Mouse (Mus musculus) spleen, postnatal 14 days (tissue): ENCODE results near the gene Hist1h4a.
"Not testable (repeated sequence)": the region's sequence is repeated elsewhere in the genome, so short reads cannot be mapped to it uniquely, and the experiment has no call there.

ENCODE experiments used
- DNase-seq, 2 experiments: peaks; one replicate each; pipeline ENCODE4 v3.0.0; 2021 to 2022; ENCODE audit warnings: low spot score in 2 of 2

Gene Hist1h4a

GRCm38 (mm10) chr13:23760972-23761864, at the start of gene Hist1h4a:
TSS of gene Hist1h4a (minus strand) at chr13:23761230.
- DNase-seq, result peak; percentile 95 to 97

DNA sequence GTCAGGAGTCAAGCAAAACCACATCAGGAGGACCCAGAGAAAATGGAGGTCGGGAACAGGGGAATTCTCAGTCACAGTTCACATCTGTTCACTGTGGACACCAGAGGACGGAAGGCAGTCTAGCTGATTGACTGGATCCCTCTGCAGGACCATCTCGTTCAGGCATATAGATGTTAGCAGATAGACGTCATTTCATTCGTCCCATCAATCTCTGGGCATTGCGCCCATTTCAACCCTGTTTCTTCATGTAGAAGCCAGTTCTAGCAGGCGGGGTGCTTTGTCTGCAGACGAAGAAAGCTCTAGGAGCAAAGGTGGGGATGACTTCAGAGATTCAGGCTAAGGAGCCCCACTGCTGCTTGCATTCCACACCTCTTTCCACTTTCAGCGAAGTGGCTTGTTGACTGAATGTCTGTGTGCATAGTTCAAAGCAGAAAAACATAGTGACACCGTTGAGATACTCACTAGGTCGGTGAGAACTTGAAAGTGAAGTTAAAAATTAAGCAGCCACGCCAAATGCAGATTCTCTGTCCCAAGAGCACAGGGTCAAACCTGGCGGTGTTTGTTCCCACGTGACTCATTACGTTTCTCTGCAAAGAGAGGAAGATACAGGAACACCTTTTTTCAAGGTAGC, 45.5 kb upstream of the Hist1h4a start, which contains the start of gene Slc17a2:
Gene Slc17a2 (plus strand): TSS at position 572 of the 631 bp plus-strand sequence.
- DNase-seq, result no peak

DNA sequence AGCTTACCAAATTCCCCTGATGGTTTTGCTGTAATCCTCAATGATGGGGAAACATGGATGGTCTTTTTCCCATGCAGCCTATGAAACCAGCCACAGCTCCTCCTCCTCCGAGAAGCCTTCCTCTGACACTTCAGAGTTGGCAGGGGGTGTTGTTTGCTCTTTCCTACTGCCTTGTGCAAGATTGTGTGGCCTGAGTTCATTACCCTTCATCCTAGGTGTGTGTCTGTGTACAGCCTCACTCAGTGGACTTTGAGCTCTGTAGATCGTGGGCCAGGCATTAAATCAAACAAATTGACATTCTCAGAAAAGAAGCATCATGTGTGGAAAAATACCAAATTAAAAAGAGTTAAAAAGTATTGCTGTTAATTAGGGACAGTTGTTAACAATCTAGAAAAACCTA, 43.5 kb upstream of the Hist1h4a start:
- no peak for DNase-seq

- no peak for DNase-seq
Observed at GRCm38 (mm10) chr13:23799405-23799804, 38.4 kb upstream of the Hist1h4a start.

DNA sequence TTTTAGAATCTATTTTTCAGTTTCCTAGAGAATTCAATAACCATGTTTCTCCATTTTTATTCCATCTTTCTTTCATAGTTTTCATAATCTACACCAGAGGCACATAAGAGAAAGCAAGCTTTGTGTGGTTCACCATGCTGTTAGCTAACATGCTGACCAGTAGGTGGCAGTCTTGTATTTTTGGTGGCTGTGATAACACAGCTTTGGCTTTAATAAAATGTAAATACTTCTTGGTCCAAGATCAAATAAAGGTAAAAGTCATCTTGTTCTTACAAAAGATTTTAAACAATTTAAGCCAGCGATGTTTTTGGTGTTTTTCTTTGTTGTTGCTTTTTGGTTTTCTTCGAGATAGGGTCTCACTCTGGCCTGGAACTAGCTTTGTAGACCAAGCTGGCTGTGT, 31.5 kb upstream of the Hist1h4a start:
- DNase-seq, result peak in 1 of 2 experiments; percentile 34

GRCm38 (mm10) chr13:23779025-23779424, 18.0 kb upstream of the Hist1h4a start:
- DNase-seq, result no peak

GRCm38 (mm10) chr13:23778339-23778738, 17.3 kb upstream of the Hist1h4a start:
- DNase-seq, result no peak

DNA sequence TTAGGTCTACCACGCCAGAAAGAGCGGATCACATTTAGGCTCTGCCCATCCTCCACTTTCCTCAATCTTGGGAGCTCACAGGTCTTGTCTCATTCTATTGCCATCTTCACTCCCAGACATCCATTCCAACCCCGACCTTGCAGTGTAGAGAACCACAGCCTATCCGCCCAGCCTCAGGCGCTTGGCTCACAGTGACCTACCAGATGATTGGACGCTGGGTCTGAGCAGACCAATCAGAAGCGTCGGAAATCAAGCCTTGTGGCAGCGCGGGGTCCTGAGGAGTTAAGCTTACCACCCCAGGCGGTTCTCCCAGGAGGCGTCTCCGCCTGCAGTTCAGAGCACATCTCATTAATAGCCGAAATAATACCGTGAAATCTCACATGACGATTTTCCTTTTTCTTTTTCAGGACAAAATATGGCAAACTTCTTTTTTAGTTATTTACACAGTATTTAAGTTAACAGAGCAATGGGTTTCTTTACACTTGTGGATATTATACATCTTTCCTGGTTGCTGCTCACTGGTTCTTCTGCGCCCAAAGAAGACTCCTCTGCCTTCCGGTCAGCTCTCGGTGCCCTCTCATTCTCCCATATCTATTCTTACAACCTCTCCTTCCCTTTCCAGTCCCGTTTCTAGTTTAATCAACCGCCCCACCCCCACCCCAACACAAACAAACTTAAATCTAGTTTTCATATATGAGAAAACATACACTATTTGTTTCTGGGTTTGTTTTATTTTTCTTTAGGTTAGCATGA, 11.7 kb upstream of the Hist1h4a start:
- peak in 1 of 2 experiments; percentile 28 for DNase-seq

- DNase-seq, result not testable (repeated sequence)
Observed at GRCm38 (mm10) chr13:23769613-23770012, 8.6 kb upstream of the Hist1h4a start, which contains the start of gene Trim38. TSS of gene Trim38 (plus strand) at chr13:23769913.

- no peak for DNase-seq
Observed at GRCm38 (mm10) chr13:23768834-23769397, 7.9 kb upstream of the Hist1h4a start.

- DNase-seq, result no peak
Observed at GRCm38 (mm10) chr13:23766772-23767171, 5.7 kb upstream of the Hist1h4a start.

DNA sequence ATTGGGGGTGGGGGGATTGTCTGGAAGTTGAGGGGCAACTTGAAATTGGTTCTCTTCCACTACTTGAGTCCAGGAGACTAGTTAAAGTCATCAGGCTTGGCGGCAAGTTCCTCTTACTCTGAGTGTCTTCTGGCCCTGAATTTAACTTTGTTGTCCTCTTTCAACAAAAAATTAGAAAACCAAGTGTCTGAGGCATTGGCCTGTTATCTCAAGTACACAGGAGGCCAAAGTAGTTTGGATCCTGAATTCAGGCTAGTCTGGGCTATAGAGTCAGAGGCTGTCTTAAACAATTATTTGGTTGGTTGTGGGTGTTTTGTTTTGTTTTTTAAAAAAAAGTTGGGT, 4.1 kb upstream of the Hist1h4a start:
- no peak for DNase-seq

DNA sequence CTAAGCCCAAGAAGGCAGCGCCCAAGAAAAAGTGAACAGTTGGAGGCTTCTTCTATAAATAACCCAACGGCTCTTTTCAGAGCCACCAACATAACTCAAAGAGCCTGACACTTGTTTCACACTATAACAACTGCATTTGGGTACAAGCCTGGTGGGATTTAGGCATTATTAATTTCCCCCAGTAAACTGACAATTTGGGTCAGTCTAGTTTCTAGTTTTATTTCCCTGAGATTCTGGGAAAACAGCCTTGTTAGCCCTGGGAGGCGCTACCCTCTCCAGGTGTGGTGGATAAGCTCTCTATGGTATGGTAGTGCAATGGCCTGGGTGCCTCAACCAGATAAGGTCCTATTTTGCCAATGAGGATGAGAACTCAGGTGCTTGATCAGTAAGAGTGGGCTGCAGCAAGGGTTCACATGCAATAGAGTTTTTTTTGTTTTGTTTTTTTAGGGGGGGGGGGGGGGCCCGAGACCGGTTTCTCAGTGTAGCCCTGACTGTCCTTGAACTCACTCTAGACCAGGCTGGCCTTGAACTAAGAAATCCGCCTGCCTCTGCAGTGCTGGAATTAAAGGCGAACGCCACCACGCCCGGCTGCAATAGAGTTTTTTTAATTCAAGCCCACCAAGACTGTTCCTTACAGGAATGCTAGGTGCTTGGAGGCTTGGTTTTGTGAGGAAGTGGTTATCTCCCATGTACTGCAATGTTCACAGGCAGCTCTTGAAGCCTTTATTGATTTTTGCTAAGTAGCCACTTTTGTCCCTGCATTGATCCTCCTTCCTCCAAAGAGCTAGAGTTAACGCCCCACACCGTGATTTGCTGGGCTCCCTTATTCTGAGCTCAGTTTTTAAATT, 3.5 kb upstream of the Hist1h4a start:
- peak in 1 of 2 experiments; percentile 20 for DNase-seq

DNA sequence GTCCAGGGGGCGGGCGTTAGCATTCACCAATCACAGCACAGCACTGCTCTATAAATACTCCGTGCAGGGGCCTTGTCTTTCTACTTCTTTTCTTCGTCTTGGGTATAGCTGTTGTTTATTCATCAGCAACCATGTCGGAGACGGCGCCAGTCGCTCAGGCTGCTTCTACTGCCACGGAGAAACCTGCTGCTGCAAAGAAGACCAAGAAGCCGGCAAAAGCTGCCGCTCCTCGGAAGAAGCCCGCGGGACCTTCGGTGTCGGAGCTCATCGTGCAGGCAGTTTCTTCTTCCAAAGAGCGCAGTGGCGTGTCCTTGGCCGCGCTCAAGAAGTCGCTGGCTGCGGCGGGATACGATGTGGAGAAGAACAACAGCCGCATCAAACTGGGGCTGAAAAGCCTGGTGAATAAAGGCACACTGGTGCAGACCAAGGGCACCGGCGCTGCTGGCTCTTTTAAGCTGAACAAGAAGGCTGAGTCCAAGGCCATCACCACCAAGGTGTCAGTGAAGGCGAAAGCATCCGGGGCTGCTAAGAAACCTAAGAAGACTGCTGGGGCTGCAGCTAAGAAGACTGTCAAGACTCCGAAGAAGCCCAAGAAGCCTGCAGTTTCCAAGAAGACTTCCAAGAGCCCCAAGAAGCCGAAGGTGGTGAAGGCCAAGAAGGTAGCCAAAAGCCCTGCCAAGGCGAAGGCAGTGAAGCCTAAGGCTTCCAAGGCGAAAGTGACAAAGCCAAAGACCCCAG, 2.7 kb upstream of the Hist1h4a start, which contains the start of gene Hist1h1a:
Gene Hist1h1a (plus strand): TSS at position 81 of the 738 bp plus-strand sequence.
- DNase-seq, result peak; percentile 75 to 84

- DNase-seq, result no peak
Observed at GRCm38 (mm10) chr13:23763242-23763585, 2.2 kb upstream of the Hist1h4a start.

DNA sequence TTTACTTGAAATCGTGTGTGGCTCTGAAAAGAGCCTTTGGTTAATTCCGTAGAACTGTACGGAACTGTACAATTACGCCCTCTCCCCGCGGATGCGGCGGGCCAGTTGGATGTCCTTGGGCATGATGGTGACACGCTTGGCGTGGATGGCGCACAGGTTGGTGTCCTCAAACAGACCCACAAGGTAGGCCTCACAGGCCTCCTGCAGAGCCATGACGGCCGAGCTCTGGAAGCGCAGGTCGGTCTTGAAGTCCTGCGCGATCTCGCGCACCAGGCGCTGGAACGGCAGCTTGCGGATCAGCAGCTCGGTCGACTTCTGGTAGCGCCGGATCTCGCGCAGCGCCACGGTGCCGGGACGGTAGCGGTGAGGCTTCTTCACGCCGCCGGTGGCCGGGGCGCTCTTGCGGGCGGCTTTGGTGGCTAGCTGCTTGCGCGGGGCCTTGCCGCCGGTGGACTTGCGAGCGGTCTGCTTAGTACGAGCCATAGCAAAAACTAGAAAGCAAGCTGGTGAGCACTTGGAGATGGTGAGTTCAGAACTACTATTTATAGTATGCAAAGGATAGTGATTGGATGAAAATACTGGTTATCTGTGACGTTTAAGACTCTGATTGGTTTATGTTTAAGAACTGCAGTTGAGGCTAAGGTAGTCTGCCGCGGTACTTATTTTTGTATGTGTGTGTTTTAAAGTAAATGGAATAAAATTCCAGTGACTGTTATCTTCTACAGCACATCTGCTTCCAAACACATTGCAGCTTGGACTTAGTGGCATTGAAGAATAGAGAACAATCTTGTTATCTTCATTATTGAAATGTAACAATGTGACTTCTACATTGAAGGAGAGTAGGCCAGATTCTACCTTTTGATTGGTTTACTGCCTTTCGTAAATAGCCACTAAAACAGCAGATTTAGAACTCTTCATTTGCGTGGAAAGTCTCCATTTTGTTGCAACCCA, 1.1 kb upstream of the Hist1h4a start, which contains the start of gene Hist1h3a:
Gene Hist1h3a (minus strand): TSS at position 516 of the 951 bp plus-strand sequence.
- peak; percentile 62 to 70 for DNase-seq

- no peak for DNase-seq
Observed at GRCm38 (mm10) chr13:23760240-23760971, 624 bp downstream of the Hist1h4a start.

DNA sequence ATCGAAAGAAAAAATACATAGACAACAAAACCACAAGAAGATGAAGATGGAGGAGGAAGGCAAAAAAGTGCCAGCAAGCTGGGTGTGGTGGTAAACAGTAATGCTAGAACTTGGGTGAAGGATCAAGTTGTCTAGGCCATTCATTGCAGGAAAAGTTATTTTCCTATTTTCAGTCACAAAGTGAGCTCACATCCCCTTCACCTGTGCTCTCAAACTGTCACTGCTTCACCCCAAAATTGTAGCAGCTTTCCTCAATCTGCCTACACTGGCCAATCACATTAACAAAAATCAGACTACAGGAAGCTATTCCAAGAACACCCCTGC, 1.2 kb downstream of the Hist1h4a start:
- peak in 1 of 2 experiments; percentile 36 for DNase-seq
